Mouse (Mus musculus) megakaryocyte, adult 5-6 weeks (primary cell): ENCODE results near the gene Plxna3. TPM values are rescaled to one million over a fixed set of nuclear protein-coding genes. Genes with fewer than 3 reads are reported as not detected.

Experiments used
- ATAC-seq: 2 replicates; pipeline ENCODE4 v1.8.0; 2016; ENCODE audit warnings: mild to moderate bottlenecking, inconsistent platforms; ENCODE audit not compliant: poor library complexity, severe bottlenecking
- total RNA-seq, 2 experiments: library from RNA; stranded (forward) in 1 of 2; stranded (reverse) in 1 of 2; fragments of 153-499, 151-499 nt in 1 of 2; fragments of 221-1000, 200-1000 nt in 1 of 2; gene quantifications; 2 replicates each; pipeline versions ENCODE4 v1.2.3 to v1.2.4; 2015 to 2017

The Plxna3 gene
- total RNA-seq, 2 experiments from 2014 or later, result 0.09 to 0.70 TPM

- ATAC-seq, result no peak
Measured at GRCm38 (mm10) chrX:74367512-74367911, 38.6 kb downstream of the Plxna3 start.

- peak; percentile 72 for ATAC-seq
Measured at GRCm38 (mm10) chrX:74368209-74368909, 39.5 kb downstream of the Plxna3 start.

DNA sequence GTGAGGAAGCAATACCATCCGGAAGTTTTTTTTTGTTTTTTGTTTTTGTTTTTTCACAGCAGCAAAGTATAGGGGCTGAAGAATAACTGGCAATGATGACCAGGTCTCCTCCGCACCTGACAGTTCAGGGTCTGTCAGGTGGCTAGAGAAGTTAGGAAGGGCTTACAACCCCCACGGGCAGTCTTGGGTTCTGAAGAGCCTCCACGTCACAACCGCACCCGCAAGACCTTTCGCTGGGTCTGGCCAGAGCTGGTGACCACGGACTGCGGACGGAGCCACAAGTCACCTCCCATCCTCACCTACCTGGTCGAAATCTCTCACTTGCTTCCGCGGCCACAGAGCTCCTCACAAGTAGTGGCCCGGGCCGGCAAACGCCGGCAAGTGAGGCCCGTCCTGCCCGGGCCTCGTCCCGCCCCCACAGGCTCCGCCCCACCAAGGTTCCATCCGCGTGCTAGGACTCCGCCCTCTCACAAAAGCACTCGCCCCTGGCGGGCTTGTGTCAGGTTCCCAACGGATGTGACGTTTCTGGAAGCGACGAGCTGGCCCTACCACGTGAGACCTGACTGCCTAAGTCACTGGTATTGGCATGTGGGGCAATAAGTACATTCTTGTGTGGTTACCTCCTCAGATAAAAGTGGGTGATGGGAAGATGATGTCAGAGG is 44.2 kb downstream of the Plxna3 start, which contains the start of the genes Ubl4a and Slc10a3:
Gene Ubl4a (minus strand): TSS at position 331 of the 662 bp plus-strand sequence.
Gene Slc10a3 (minus strand): TSS at position 462 of the 662 bp plus-strand sequence.
- ATAC-seq, result peak; percentile 98

DNA sequence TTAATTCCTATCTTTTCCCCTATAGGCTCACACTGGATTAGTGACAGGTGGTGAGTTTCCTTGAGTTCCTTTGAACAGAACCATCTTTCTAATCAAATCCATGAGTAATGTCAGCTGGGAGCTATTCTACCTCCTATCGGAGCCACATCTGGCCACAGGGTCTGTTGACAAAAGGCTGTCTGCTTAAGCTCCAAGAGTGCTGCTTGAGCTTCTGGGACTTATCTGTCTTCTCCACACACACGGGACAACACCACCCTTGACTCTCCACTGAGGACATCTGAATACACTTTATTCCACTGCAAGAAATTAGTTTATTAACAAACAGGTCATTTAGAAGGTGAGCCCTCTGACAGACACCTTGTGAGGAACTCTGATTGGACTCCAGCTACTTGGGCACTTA is 55.6 kb downstream of the Plxna3 start:
- no peak for ATAC-seq

GRCm38 (mm10) chrX:74388153-74388552 is 59.3 kb downstream of the Plxna3 start:
- no peak for ATAC-seq

DNA sequence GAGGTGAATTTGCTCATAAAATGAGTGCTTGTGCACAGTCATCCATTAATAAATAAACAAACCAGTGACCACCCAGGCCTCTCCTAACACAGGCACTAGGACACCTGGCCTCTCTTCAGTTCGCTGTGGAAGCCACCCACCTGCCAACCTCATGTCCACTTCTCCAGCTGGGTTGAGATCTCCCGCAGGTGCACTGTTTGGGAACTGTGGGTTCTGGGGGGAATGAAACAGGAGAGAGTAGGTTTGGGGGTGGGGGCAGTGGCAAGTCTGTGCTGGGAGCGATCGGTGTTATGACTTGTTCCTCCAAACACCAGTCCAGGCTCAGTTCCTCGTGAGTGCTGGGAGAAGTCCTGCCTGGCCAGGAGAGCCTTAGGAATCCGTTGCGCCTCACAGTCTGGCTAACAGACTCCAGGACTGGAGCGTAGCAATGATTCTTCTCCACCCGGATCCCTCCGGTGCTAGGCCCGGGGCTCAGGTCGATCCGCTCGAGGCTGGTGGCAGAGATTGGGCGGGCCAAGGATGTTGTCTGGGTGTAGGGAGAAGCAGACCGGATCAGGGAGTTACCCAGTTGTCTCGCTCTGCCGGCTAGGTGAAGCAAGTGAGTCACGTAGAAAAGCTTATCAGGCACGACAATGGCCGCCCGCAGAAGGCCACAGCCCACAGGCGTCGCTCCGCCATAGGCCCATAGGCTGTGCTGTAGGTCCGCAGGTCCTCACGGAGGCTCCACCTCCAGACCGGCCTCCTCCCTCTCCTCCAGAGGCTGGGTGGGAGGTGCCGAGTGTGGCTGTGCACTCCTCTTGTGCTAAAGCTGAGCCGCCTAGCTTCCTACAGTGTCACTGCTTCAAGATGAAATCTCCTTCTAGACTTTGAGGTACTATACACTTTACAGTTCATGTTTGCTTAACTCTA is 63.9 kb downstream of the Plxna3 start, which contains the start of the genes Fam3a and Ikbkg:
Gene Fam3a (minus strand): TSS at position 738 of the 909 bp plus-strand sequence.
Gene Ikbkg (plus strand): TSS at position 756 of the 909 bp plus-strand sequence.
- peak; percentile 100 for ATAC-seq

Other genes starting within 250 kb of the Plxna3 start
- gene Opn1mw, start 201.6 kb upstream of the Plxna3 start, total RNA-seq (2015), result not detected in 2 replicates
- not detected in 2 replicates for gene Opn1mw, start 201.6 kb upstream of the Plxna3 start, total RNA-seq (2017)
- gene Mecp2, start 193.7 kb upstream of the Plxna3 start, total RNA-seq (2015), result 15.2 and 16.4 TPM in 2 replicates
- gene Mecp2, start 193.7 kb upstream of the Plxna3 start, total RNA-seq (2017), result 16.9 and 17.7 TPM in 2 replicates
- gene Tex28, start 161.2 kb upstream of the Plxna3 start, total RNA-seq (2015), result not detected in 2 replicates
- gene Tex28, start 161.2 kb upstream of the Plxna3 start, total RNA-seq (2017), result not detected in 2 replicates
- gene Tktl1, start 151.8 kb upstream of the Plxna3 start, total RNA-seq (2015), result not detected in 2 replicates
- not detected in 2 replicates for gene Tktl1, start 151.8 kb upstream of the Plxna3 start, total RNA-seq (2017)
- gene Flna, start 79.2 kb upstream of the Plxna3 start, total RNA-seq (2015), result 614 and 619 TPM in 2 replicates
- gene Flna, start 79.2 kb upstream of the Plxna3 start, total RNA-seq (2017), result 2,027 and 2,122 TPM in 2 replicates
- 89.4 and 95.2 TPM in 2 replicates for gene Emd, start 74.4 kb upstream of the Plxna3 start, total RNA-seq (2015)
- 73.3 and 99.8 TPM in 2 replicates for gene Emd, start 74.4 kb upstream of the Plxna3 start, total RNA-seq (2017)
- 2,650 and 3,055 TPM in 2 replicates for gene Rpl10, start 58.3 kb upstream of the Plxna3 start, total RNA-seq (2015)
- 1,311 and 1,465 TPM in 2 replicates for gene Rpl10, start 58.3 kb upstream of the Plxna3 start, total RNA-seq (2017)
- 45.2 and 49.3 TPM in 2 replicates for gene Taz, start 47.2 kb upstream of the Plxna3 start, total RNA-seq (2015)
- gene Taz, start 47.2 kb upstream of the Plxna3 start, total RNA-seq (2017), result 28.1 and 33.1 TPM in 2 replicates
- gene Dnase1l1, start 46.7 kb upstream of the Plxna3 start, total RNA-seq (2015), result 105 and 116 TPM in 2 replicates
- gene Dnase1l1, start 46.7 kb upstream of the Plxna3 start, total RNA-seq (2017), result 63.8 and 69.1 TPM in 2 replicates
- 229 and 231 TPM in 2 replicates for gene Atp6ap1, start 32.0 kb upstream of the Plxna3 start, total RNA-seq (2015)
- gene Atp6ap1, start 32.0 kb upstream of the Plxna3 start, total RNA-seq (2017), result 218 and 254 TPM in 2 replicates
- gene Gdi1, start 24.1 kb upstream of the Plxna3 start, total RNA-seq (2015), result 133 and 170 TPM in 2 replicates
- 44.6 and 70.5 TPM in 2 replicates for gene Gdi1, start 24.1 kb upstream of the Plxna3 start, total RNA-seq (2017)
- gene Fam50a, start 16.0 kb upstream of the Plxna3 start, total RNA-seq (2015), result 43.2 and 51.5 TPM in 2 replicates
- gene Fam50a, start 16.0 kb upstream of the Plxna3 start, total RNA-seq (2017), result 42.8 and 63.1 TPM in 2 replicates
- 53.3 and 55.1 TPM in 2 replicates for gene Lage3, start 24.6 kb downstream of the Plxna3 start, total RNA-seq (2015)
- 16.0 and 20.2 TPM in 2 replicates for gene Lage3, start 24.6 kb downstream of the Plxna3 start, total RNA-seq (2017)
- 27.0 and 32.0 TPM in 2 replicates for gene Ubl4a, start 44.2 kb downstream of the Plxna3 start, total RNA-seq (2015)
- 11.5 and 13.1 TPM in 2 replicates for gene Ubl4a, start 44.2 kb downstream of the Plxna3 start, total RNA-seq (2017)
- gene Slc10a3, start 44.3 kb downstream of the Plxna3 start, total RNA-seq (2015), result 18.4 and 24.3 TPM in 2 replicates
- gene Slc10a3, start 44.3 kb downstream of the Plxna3 start, total RNA-seq (2017), result 12.3 and 12.9 TPM in 2 replicates
- 13.5 and 14.6 TPM in 2 replicates for gene Fam3a, start 64.2 kb downstream of the Plxna3 start, total RNA-seq (2015)
- gene Fam3a, start 64.2 kb downstream of the Plxna3 start, total RNA-seq (2017), result 15.5 and 15.8 TPM in 2 replicates
- 8.8 and 11.7 TPM in 2 replicates for gene Ikbkg, start 64.2 kb downstream of the Plxna3 start, total RNA-seq (2015)
- gene Ikbkg, start 64.2 kb downstream of the Plxna3 start, total RNA-seq (2017), result 31.9 and 50.0 TPM in 2 replicates
- 384 and 417 TPM in 2 replicates for gene G6pdx, start 100.1 kb downstream of the Plxna3 start, total RNA-seq (2015)
- gene G6pdx, start 100.1 kb downstream of the Plxna3 start, total RNA-seq (2017), result 261 and 303 TPM in 2 replicates
- gene Gm6880, start 152.3 kb downstream of the Plxna3 start, total RNA-seq (2015), result not detected in 2 replicates
- not detected in 2 replicates for gene Gm6880, start 152.3 kb downstream of the Plxna3 start, total RNA-seq (2017)
- gene Olfr1326-ps1, start 245.8 kb downstream of the Plxna3 start, total RNA-seq (2015), result not detected in 2 replicates
- not detected in 2 replicates for gene Olfr1326-ps1, start 245.8 kb downstream of the Plxna3 start, total RNA-seq (2017)